Mouse (Mus musculus) hindbrain, embryonic 11.5 days (tissue): ENCODE measurements around the gene Zfp800. TPM values are rescaled to one million over a fixed set of nuclear protein-coding genes. Genes with fewer than 3 reads are reported as not detected.

ENCODE experiments used
- ATAC-seq: fragments of 200-750 bp; cut with Nextera tagmentation; 2 replicates; pipeline ENCODE4 v1.8.0; 2017; ENCODE audit warnings: mild to moderate bottlenecking, moderate TSS enrichment, moderate library complexity; ENCODE audit not compliant: low FRiP score
- DNase-seq: peaks from one replicate; pipeline ENCODE4 v3.0.0-alpha.2; 2015; ENCODE audit warnings: low spot score
- H3K27ac ChIP-seq: fragments of 300-500 bp; sonication (generic); 2 replicates; pipeline ENCODE4 v1.5.1; 2014; ENCODE audit warnings: mild to moderate bottlenecking, low read depth, low read length
- H3K27me3 ChIP-seq: fragments of 300-500 bp; sonication (generic); 2 replicates; pipeline ENCODE4 v1.6.1; 2014; ENCODE audit warnings: mild to moderate bottlenecking, low read length, moderate library complexity, mixed read lengths; ENCODE audit not compliant: control insufficient read depth, insufficient read depth
- H3K36me3 ChIP-seq: fragments of 300-500 bp; sonication (generic); 2 replicates; pipeline ENCODE4 v1.6.1; 2014; ENCODE audit warnings: mild to moderate bottlenecking, low read length, moderate library complexity, mixed read lengths; ENCODE audit not compliant: control insufficient read depth, insufficient read depth
- H3K4me1 ChIP-seq: fragments of 300-500 bp; sonication (generic); replicated peaks from 2 replicates; pipeline ENCODE4 v1.6.1; 2014; ENCODE audit warnings: low read length, mixed read lengths; ENCODE audit not compliant: control insufficient read depth, insufficient read depth
- H3K4me2 ChIP-seq: fragments of 300-500 bp; sonication (generic); replicated peaks from 2 replicates; pipeline ENCODE4 v1.6.1; 2014; ENCODE audit warnings: mild to moderate bottlenecking, low read depth, low read length
- H3K4me3 ChIP-seq: fragments of 300-500 bp; sonication (generic); 2 replicates; pipeline ENCODE4 v1.5.1; 2014; ENCODE audit warnings: low read depth, low read length
- H3K9ac ChIP-seq: fragments of 300-500 bp; sonication (generic); 2 replicates; pipeline ENCODE4 v1.6.1; 2014; ENCODE audit warnings: low read depth, low read length
- H3K9me3 ChIP-seq: fragments of 300-500 bp; sonication (generic); 2 replicates; pipeline ENCODE4 v1.6.1; 2016; ENCODE audit warnings: low read length; ENCODE audit not compliant: control insufficient read depth
- WGBS: fragments of 180-500 bp; shearing (Covaris S2); extraction: QIAGEN DNeasy Blood & Tissue Kit; methylation state at CpG from one replicate; pipeline ENCODE4 v1.1.7; 2014; 5-methylcytosine and 5-hydroxymethylcytosine counted together
- polyA plus RNA-seq: library from polyadenylated mRNA; unstranded; fragments of >200 nt; fragmentation: Nextera tagmentation; extraction: Ambion mirVana; gene quantifications from 2 replicates; pipeline ENCODE4 v1.2.1, GENCODE M21; 2014

Zfp800 gene
- polyA plus RNA-seq, 1 experiment from 2014 or later: 32.2 TPM

DNA sequence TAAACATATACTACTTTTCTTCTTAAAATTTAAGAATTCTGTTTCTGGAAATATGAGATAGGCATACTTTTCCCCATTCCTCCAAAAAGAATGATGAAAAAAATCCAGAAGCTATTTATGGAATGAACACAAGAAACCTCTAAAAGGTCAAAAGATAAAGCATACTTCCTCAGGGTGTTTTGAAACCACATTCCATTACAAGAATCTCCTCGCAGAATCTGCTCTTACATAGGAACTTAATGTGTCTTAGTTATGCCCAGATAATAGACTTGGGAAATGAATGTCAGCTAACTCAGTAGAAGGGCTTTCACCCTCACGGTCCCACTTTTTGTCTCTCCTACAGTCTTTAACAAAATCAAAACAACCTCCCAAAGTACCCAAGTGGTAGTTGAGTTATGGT lies 203.9 kb downstream of the Zfp800 start:
- H3K36me3 ChIP-seq: no peaks in the 10 kb centered on the region
- no peaks in the 10 kb centered on the region for H3K4me1 ChIP-seq
- 67% methylated on average over 2 of the region's 2 CpGs for WGBS
- no peaks in the 10 kb centered on the region for H3K27me3 ChIP-seq
- H3K9me3 ChIP-seq: no peaks in the 10 kb centered on the region
- no peak for DNase-seq
- no peak overlapping the region for H3K4me2 ChIP-seq
- H3K4me3 ChIP-seq: no peak overlapping the region
- H3K27ac ChIP-seq: no peak overlapping the region
- no peak overlapping the region for H3K9ac ChIP-seq
- no peak for ATAC-seq

GRCm38 (mm10) chr6:28191935-28192334 lies 205.9 kb downstream of the Zfp800 start:
- Histone ChIP-seq H3K27ac (no peak overlapping the region), H3K27me3 (no peaks in the 10 kb centered on the region), H3K4me1 (no peaks in the 10 kb centered on the region), H3K9me3 (no peaks in the 10 kb centered on the region), H3K9ac (no peak overlapping the region), H3K4me3 (no peak overlapping the region), H3K4me2 (no peak overlapping the region), H3K36me3 (no peaks in the 10 kb centered on the region)
- ATAC-seq (no peak), DNase-seq (no peak)
- WGBS: 86% methylated on average over 2 of the region's 2 CpGs

Other genes with a start within 250 kb of the Zfp800 start
- 271 and 322 TPM in 2 replicates for gene Arf5, start 25.6 kb upstream of the Zfp800 start, polyA plus RNA-seq
- not detected in 2 replicates for gene Fscn3, start 29.8 kb upstream of the Zfp800 start, polyA plus RNA-seq
- gene Gcc1, start 30.4 kb upstream of the Zfp800 start, polyA plus RNA-seq: 6.3 and 7.0 TPM in 2 replicates
- not detected in 2 replicates for gene Pax4, start 51.3 kb upstream of the Zfp800 start, polyA plus RNA-seq
- 86.2 and 89.4 TPM in 2 replicates for gene Snd1, start 77.1 kb upstream of the Zfp800 start, polyA plus RNA-seq